Mouse (Mus musculus): ENCODE results near the gene Hist1h2ad. TPM values are rescaled to one million over a fixed set of nuclear protein-coding genes. Genes with fewer than 3 reads are reported as not detected.
"Not testable (repeated sequence)": the region's sequence is repeated elsewhere in the genome, so short reads cannot be mapped to it uniquely, and the experiment has no call there.

The Hist1h2ad gene
- total and polyA plus RNA-seq, 2 experiments from 2014 or later, result 232 TPM; not detected in 1

DNA sequence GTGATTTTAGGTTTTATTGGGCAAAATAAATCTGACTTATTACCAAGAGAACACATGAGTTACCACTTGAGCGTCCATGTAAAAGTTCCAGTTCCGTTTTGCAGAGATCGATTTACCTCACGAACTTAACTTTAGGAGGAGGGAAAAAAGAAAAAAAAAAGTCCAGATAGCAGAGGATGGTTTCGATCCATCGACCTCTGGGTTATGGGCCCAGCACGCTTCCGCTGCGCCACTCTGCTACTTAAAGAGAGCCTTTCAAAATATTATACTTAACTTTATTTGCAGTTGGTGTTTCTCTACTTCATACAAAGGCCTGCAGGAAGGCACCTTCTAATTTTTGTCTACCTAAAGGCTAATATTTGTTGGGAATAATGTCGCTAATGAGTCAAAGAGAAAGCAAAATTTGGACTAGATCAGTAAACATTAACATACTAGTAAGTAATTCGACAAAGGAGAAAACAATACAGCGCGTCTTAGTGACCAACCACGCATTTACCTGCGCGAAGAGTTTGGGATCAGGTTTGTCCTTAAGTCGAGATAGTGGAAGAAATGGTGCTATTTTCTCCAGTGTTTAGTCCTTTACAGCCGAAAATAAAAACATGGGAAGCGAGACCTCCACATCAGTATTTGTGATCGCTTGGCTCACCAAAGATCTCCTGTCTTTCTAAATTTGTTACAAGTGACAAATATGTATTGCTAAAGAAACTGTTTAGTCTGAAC lies 43.8 kb upstream of the Hist1h2ad start:
- Histone ChIP-seq H3K27ac (ENCODE audit: low read depth, low read length) (peak overlapping the region; percentile 93), H3K4me1 (ENCODE audit: insufficient read depth, low read length) (peaks cover 10% of the 10 kb centered on the region), H3K36me3 (ENCODE audit: insufficient read depth, low read length) (no peaks in the 10 kb centered on the region), H3K9ac (replicated peaks; ENCODE audit: low read length, poor library complexity, severe bottlenecking) (peak overlapping the region; percentile 66), H3K4me2 (ENCODE audit: low read depth, low read length, poor library complexity, severe bottlenecking) (peak overlapping the region; percentile 58), H3K27me3 (ENCODE audit: insufficient read depth, low read length) (no peaks in the 10 kb centered on the region), H3K9me3 (ENCODE audit: low read length) (no peaks in the 10 kb centered on the region), H3K4me3 (ENCODE audit: low read depth, low read length) (peak overlapping the region; percentile 52)
- 0 out of 2 replicates have a peak, but pooled peaks have one; percentile 38 for ATAC-seq (ENCODE audit: low FRiP score)
- under 1% methylated on average over 20 of the region's 20 CpGs for WGBS
- peak; percentile 58 for DNase-seq (ENCODE audit: low spot score)
- TF ChIP-seq CTCF (IDR thresholded peaks at IDR 0.05), result no peak

DNA sequence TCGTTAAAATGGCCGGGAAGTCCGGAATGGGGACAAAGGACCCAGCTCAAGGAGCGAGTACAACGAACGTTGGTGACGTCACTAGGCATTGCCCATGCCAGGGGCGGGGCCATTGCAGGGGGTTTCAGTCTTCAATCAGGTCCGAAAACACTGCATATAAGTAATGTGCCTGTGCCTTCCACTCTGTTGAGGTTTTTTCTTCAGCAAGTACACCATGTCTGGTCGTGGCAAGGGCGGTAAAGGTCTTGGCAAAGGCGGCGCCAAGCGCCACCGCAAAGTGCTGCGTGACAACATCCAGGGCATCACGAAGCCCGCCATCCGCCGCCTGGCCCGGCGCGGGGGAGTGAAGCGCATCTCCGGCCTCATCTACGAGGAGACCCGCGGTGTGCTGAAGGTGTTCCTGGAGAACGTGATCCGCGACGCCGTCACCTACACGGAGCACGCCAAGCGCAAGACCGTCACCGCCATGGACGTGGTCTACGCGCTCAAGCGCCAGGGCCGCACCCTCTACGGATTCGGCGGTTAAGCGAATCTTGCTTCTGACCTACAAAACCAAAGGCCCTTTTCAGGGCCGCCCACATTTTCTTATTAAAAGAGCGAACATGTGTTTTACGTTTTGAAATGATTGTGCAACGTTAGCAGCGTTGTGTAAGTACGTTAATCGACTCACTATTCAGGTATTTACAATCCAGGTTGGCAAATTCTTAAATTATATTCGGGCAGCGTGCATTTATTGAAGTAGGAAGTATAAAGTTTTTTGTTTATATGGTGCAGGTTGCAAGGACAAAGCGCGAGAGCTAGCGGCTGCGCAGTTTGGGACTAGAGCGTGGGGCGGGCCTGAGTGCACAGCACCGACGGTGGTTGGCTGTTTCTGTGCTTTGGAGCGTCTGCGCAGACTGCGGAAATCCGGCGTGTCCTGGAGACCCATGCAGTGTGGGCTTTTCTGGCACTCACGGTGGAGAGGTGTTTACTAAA lies 43.0 kb upstream of the Hist1h2ad start, which contains the start of gene Hist1h4h:
TSS of gene Hist1h4h (plus strand) at position 150 of the 975 bp plus-strand sequence.
- ATAC-seq (ENCODE audit: low FRiP score) (peak; percentile 90), DNase-seq (ENCODE audit: low spot score) (peak; percentile 99)
- Histone ChIP-seq H3K4me1 (ENCODE audit: insufficient read depth, low read length) (peaks cover 10% of the 10 kb centered on the region), H3K9ac (replicated peaks; ENCODE audit: low read length, poor library complexity, severe bottlenecking) (peak within 1 kb of the TSS; percentile 66), H3K4me2 (ENCODE audit: low read depth, low read length, poor library complexity, severe bottlenecking) (peak within 1 kb of the TSS; percentile 58), H3K36me3 (ENCODE audit: insufficient read depth, low read length) (no peaks in the 10 kb centered on the region), H3K4me3 (ENCODE audit: low read depth, low read length) (peak within 1 kb of the TSS; percentile 52), H3K27ac (ENCODE audit: low read depth, low read length) (peak within 1 kb of the TSS; percentile 93), H3K27me3 (ENCODE audit: insufficient read depth, low read length) (no peaks in the 10 kb centered on the region), H3K9me3 (ENCODE audit: low read length) (no peaks in the 10 kb centered on the region)
- under 1% methylated on average over 56 of the region's 70 CpGs for WGBS
- no peak for TF ChIP-seq CTCF (IDR thresholded peaks at IDR 0.05)

DNA sequence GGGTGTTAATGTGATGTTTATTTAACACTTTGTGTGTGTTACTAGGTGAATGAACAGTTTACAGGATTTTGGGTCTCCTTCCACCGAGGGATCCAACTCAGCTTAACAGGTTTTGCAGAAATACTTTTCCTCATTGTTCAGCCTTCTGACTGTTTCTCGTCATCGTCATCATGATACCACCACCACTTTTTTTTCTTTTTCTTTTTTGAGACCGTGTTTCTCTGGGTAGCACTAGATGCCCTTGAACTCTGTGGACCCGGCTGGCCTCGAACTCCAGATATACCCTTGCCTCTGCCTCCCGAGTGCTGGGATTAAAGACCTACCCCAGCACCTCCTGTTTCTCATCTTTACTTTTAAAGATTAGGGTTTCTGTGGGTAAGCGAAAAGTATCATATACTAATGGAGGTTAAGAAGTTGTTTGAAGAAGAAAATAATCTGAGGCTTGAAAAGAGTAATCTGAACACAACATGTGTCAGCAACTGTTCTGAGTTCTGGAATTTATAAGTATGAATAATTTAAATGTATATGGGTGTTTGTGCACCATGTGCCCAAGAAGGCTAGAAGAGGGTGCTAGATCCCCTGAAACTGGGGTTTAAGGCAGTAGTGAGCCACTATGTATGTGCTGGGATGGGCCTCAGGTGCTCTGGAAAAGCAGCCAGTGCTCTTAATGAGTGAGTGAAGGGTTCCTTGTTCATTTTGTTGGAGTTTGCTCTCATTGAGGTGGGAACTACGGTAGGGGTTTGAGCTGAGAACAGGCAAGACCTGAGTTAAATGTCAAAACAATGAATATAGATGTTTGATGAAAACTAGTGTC lies 41.7 kb upstream of the Hist1h2ad start:
- no peak for DNase-seq (ENCODE audit: low spot score)
- peaks cover 10% of the 10 kb centered on the region for H3K4me1 ChIP-seq (ENCODE audit: insufficient read depth, low read length)
- H3K27me3 ChIP-seq (ENCODE audit: insufficient read depth, low read length), result no peaks in the 10 kb centered on the region
- peak overlapping the region; percentile 58 for H3K4me2 ChIP-seq (ENCODE audit: low read depth, low read length, poor library complexity, severe bottlenecking)
- 21% methylated on average over 9 of the region's 9 CpGs for WGBS
- no peak overlapping the region for H3K9ac ChIP-seq (replicated peaks; ENCODE audit: low read length, poor library complexity, severe bottlenecking)
- H3K36me3 ChIP-seq (ENCODE audit: insufficient read depth, low read length), result no peaks in the 10 kb centered on the region
- TF ChIP-seq CTCF (IDR thresholded peaks at IDR 0.05), result no peak
- no peak overlapping the region for H3K27ac ChIP-seq (ENCODE audit: low read depth, low read length)
- H3K9me3 ChIP-seq (ENCODE audit: low read length), result no peaks in the 10 kb centered on the region
- no peak for ATAC-seq (ENCODE audit: low FRiP score)
- H3K4me3 ChIP-seq (ENCODE audit: low read depth, low read length), result peak overlapping the region; percentile 52

DNA sequence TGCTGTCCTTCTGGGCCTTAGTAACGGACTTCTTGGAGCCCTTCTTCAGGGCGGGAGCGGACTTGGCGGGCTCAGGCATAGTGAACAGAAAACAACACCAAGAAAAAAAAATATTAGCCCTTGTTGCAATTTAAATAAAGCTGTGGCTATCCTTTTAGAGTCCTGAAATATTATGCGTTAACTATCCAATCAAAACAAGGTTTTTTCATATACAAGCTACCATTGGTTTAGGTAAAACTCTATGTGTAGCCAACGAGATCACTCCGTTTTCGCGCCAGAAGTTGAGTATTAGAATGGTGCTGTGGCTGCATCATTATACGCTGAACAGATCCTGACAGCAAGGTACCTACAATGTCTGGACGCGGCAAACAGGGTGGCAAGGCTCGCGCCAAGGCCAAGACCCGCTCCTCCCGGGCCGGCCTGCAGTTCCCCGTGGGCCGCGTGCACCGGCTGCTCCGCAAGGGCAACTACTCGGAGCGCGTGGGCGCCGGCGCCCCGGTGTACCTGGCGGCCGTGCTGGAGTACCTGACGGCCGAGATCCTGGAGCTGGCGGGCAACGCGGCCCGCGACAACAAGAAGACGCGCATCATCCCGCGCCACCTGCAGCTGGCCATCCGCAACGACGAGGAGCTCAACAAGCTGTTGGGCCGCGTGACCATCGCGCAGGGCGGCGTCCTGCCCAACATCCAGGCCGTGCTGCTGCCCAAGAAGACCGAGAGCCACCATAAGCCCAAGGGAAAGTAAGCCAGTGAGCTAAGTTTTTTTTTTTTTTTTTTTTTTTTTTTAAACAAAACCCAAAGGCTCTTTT lies 40.4 kb upstream of the Hist1h2ad start, which contains the start of gene Hist1h2af:
TSS of gene Hist1h2af (plus strand) at position 347 of the 808 bp plus-strand sequence.
- Histone ChIP-seq H3K4me3 (ENCODE audit: low read depth, low read length) (peak within 1 kb of the TSS; percentile 46), H3K4me1 (ENCODE audit: insufficient read depth, low read length) (peaks cover 10% of the 10 kb centered on the region), H3K4me2 (ENCODE audit: low read depth, low read length, poor library complexity, severe bottlenecking) (peak within 1 kb of the TSS; percentile 69)
- DNase-seq (ENCODE audit: low spot score), result peak; percentile 94
- H3K9ac ChIP-seq (replicated peaks; ENCODE audit: low read length, poor library complexity, severe bottlenecking); ATAC-seq (ENCODE audit: low FRiP score); H3K27me3 ChIP-seq (ENCODE audit: insufficient read depth, low read length); H3K27ac ChIP-seq (ENCODE audit: low read depth, low read length); H3K36me3 ChIP-seq (ENCODE audit: insufficient read depth, low read length); H3K9me3 ChIP-seq (ENCODE audit: low read length): not testable (repeated sequence)
- WGBS, result 0% methylated on average over 23 of the region's 53 CpGs
